Mouse (Mus musculus) bone marrow macrophage, adult 2 months (primary cell): ENCODE data around the gene Agps.

ENCODE experiments used
- CTCF ChIP-seq: IDR thresholded peaks from 2 replicates; pipeline ENCODE4 v1.5.1; 2012; ENCODE audit warnings: low read depth, mild to moderate bottlenecking, low read length, moderate library complexity
- POLR2A ChIP-seq: IDR thresholded peaks from 2 replicates; pipeline ENCODE4 v1.6.1; 2012; ENCODE audit warnings: mild to moderate bottlenecking, low read depth, low read length, borderline replicate concordance

GRCm38 (mm10) chr2:75842302-75842701, 10.3 kb downstream of the Agps start:
- TF ChIP-seq CTCF: no peak
- no peak for TF ChIP-seq POLR2A
